Mouse (Mus musculus): ENCODE data around the gene Slc35f6. TPM values are rescaled to one million over a fixed set of nuclear protein-coding genes. Genes with fewer than 3 reads are reported as not detected.

The Slc35f6 gene
- 26.5 and 33.1 TPM in 2 replicates for polyA plus RNA-seq (2014; fragmentation: Nextera tagmentation; extraction: Ambion mirVana)

- Histone ChIP-seq H3K27ac (replicated peaks; ENCODE audit: low read depth, low read length) (peak within 1 kb of the TSS; percentile 33; the same call in 1 of the 2 replicates), H3K4me2 (ENCODE audit: low read depth, low read length) (peak within 1 kb of the TSS; percentile 84), H3K4me3 (ENCODE audit: low read depth, low read length) (peak within 1 kb of the TSS; percentile 80), H3K4me1 (ENCODE audit: control insufficient read depth, insufficient read depth, low read length) (peaks cover 20% of the 10 kb centered on the region), H3K9me3 (ENCODE audit: control insufficient read depth, low read length) (no peaks in the 10 kb centered on the region), H3K36me3 (ENCODE audit: control insufficient read depth, insufficient read depth, low read length) (0 out of 2 replicates have a peak, but pooled peaks cover 12% of the 10 kb centered on the region), H3K9ac (ENCODE audit: low read depth, low read length) (peak within 1 kb of the TSS; percentile 75), H3K27me3 (replicated peaks; ENCODE audit: control insufficient read depth, insufficient read depth, low read length) (no peaks in the 10 kb centered on the region)
- DNase-seq (ENCODE audit: low spot score) = peak; percentile 91
- WGBS = under 1% methylated on average over 34 of the region's 38 CpGs
- ATAC-seq (ENCODE audit: low read depth) = peak; percentile 97
Measured at GRCm38 (mm10) chr5:30647815-30648560, at the start of gene Slc35f6. TSS of gene Slc35f6 (plus strand) at chr5:30647933.

DNA sequence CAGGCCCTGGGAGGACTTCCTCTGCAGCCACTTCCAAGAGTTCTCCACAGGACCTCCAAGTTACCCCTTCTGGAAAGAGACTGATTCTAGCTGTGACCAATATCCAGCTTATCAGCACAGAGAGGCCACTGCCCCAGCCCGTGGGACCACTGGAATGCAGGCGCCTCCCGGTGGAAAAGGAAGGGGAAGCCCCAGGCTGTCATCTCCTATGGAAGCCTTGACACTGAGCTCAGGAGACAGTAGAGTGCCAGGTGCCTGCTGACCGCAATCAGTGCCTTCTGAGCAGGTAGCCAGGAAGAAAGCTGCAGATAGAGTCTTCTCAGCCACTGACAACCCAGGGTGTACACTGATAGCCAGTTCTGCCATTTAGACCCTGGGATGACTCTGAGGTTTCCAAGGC, 46.3 kb upstream of the Slc35f6 start:
- Histone ChIP-seq H3K4me1 (ENCODE audit: control insufficient read depth, insufficient read depth, low read length) (no peaks in the 10 kb centered on the region), H3K27me3 (replicated peaks; ENCODE audit: control insufficient read depth, insufficient read depth, low read length) (no peaks in the 10 kb centered on the region), H3K9me3 (ENCODE audit: control insufficient read depth, low read length) (no peaks in the 10 kb centered on the region), H3K36me3 (ENCODE audit: control insufficient read depth, insufficient read depth, low read length) (no peaks in the 10 kb centered on the region), H3K4me2 (ENCODE audit: low read depth, low read length) (no peak overlapping the region), H3K9ac (ENCODE audit: low read depth, low read length) (no peak overlapping the region), H3K27ac (replicated peaks; ENCODE audit: low read depth, low read length) (no peak overlapping the region), H3K4me3 (ENCODE audit: low read depth, low read length) (no peak overlapping the region)
- no peak for ATAC-seq (ENCODE audit: low read depth)
- no peak for DNase-seq (ENCODE audit: low spot score)
- WGBS = 24% methylated on average over 4 of the region's 4 CpGs

DNA sequence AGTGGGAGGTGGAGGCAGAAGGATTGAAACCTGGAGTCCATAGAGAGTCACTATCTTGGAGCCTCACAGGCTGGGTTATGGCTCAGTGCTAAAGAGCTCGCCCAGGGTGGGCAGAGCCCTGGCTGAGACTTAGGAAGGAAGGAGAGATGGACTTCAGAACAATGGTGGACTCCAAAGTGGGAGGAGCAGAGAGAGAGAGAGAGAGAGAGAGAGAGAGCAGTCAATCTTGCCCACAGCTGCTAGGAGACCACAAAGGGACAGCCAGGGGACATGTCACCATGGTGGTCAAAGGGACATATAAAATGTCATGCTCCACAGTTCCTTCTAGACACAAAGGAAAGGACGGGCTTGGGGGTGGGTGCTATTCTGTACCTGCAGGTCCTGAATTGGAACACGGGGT, 44.5 kb upstream of the Slc35f6 start:
- Histone ChIP-seq H3K27me3 (replicated peaks; ENCODE audit: control insufficient read depth, insufficient read depth, low read length) (no peaks in the 10 kb centered on the region), H3K9ac (ENCODE audit: low read depth, low read length) (no peak overlapping the region), H3K4me3 (ENCODE audit: low read depth, low read length) (no peak overlapping the region), H3K36me3 (ENCODE audit: control insufficient read depth, insufficient read depth, low read length) (no peaks in the 10 kb centered on the region), H3K27ac (replicated peaks; ENCODE audit: low read depth, low read length) (no peak overlapping the region), H3K9me3 (ENCODE audit: control insufficient read depth, low read length) (no peaks in the 10 kb centered on the region), H3K4me1 (ENCODE audit: control insufficient read depth, insufficient read depth, low read length) (no peaks in the 10 kb centered on the region), H3K4me2 (ENCODE audit: low read depth, low read length) (no peak overlapping the region)
- WGBS = 67% methylated on average over 3 of the region's 3 CpGs
- ATAC-seq (ENCODE audit: low read depth) (no peak), DNase-seq (ENCODE audit: low spot score) (no peak)

DNA sequence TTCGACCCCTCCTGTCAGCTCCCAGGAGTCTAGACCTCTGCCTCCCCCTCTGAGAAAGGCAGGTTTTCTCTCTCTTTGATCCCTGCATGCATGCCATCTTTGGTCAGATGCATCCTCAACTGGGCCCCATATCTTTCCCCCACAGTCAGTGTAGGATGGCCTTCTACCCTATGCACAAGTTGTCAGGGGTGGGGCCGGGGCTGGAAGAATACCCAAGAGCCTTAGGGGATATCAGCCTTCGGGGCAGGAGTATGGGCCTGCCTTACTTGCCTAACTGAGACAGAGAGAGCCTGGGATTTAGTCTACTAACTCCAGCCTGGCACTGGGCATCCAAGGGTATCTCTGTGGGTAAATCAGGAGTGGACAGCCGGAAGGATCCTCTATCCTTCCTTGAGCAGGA, 43.8 kb upstream of the Slc35f6 start:
- 66% methylated on average over 4 of the region's 4 CpGs for WGBS
- no peak overlapping the region for H3K9ac ChIP-seq (ENCODE audit: low read depth, low read length)
- H3K4me2 ChIP-seq (ENCODE audit: low read depth, low read length) = no peak overlapping the region
- no peak for DNase-seq (ENCODE audit: low spot score)
- H3K9me3 ChIP-seq (ENCODE audit: control insufficient read depth, low read length) = no peaks in the 10 kb centered on the region
- ATAC-seq (ENCODE audit: low read depth) = no peak
- no peak overlapping the region for H3K4me3 ChIP-seq (ENCODE audit: low read depth, low read length)
- no peak overlapping the region for H3K27ac ChIP-seq (replicated peaks; ENCODE audit: low read depth, low read length)
- H3K36me3 ChIP-seq (ENCODE audit: control insufficient read depth, insufficient read depth, low read length) = no peaks in the 10 kb centered on the region
- no peaks in the 10 kb centered on the region for H3K4me1 ChIP-seq (ENCODE audit: control insufficient read depth, insufficient read depth, low read length)
- no peaks in the 10 kb centered on the region for H3K27me3 ChIP-seq (replicated peaks; ENCODE audit: control insufficient read depth, insufficient read depth, low read length)

DNA sequence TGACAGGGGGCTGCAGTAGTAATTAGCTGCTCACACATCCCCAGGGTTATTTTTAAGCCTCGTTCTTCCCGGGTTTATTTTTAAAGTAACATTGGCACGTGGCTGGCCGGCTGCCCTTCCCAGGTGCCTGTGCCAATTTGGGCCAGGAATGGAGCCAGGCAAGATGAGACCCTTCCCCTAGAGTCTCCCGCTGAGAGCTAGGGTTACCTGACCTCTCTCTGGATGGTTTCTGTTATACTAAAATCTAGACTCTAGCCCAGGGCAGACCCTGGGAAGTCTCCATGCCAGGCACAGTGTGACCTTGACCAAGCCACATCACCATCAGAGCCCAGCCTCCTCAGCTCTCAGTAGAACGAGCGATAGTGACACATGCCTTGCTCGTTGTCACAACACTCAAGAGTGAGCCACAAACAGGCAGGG, 43.0 kb upstream of the Slc35f6 start:
- 52% methylated on average over 8 of the region's 8 CpGs for WGBS
- Histone ChIP-seq H3K4me1 (ENCODE audit: control insufficient read depth, insufficient read depth, low read length) (no peaks in the 10 kb centered on the region), H3K36me3 (ENCODE audit: control insufficient read depth, insufficient read depth, low read length) (no peaks in the 10 kb centered on the region), H3K27ac (replicated peaks; ENCODE audit: low read depth, low read length) (no peak overlapping the region), H3K9ac (ENCODE audit: low read depth, low read length) (no peak overlapping the region), H3K9me3 (ENCODE audit: control insufficient read depth, low read length) (no peaks in the 10 kb centered on the region), H3K4me2 (ENCODE audit: low read depth, low read length) (no peak overlapping the region), H3K27me3 (replicated peaks; ENCODE audit: control insufficient read depth, insufficient read depth, low read length) (no peaks in the 10 kb centered on the region), H3K4me3 (ENCODE audit: low read depth, low read length) (no peak overlapping the region)
- DNase-seq (ENCODE audit: low spot score) (no peak), ATAC-seq (ENCODE audit: low read depth) (no peak)

DNA sequence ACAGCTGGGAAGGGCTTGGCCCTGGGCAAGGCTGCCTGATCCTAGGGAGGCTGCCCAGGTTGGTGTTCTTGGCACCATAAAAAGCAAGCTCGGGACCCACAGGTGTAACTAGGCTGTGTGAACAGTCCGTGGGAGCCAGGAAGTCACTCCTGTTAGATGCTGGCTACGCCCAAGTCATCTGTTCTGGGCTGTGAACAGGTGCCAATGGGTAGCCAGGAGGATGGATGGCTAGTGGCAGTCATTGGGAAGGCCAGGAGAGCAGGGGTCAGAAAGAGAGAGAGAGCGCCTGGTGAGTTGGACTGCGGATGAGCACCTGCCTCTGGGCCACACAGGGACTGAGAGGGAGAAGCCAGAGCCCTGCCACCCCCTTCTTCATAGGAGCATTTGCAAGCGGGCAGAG, 42.1 kb upstream of the Slc35f6 start:
- 86% methylated on average over 6 of the region's 6 CpGs for WGBS
- Histone ChIP-seq H3K9me3 (ENCODE audit: control insufficient read depth, low read length) (no peaks in the 10 kb centered on the region), H3K36me3 (ENCODE audit: control insufficient read depth, insufficient read depth, low read length) (no peaks in the 10 kb centered on the region), H3K27ac (replicated peaks; ENCODE audit: low read depth, low read length) (no peak overlapping the region), H3K4me1 (ENCODE audit: control insufficient read depth, insufficient read depth, low read length) (no peaks in the 10 kb centered on the region), H3K4me3 (ENCODE audit: low read depth, low read length) (no peak overlapping the region), H3K9ac (ENCODE audit: low read depth, low read length) (no peak overlapping the region), H3K27me3 (replicated peaks; ENCODE audit: control insufficient read depth, insufficient read depth, low read length) (no peaks in the 10 kb centered on the region), H3K4me2 (ENCODE audit: low read depth, low read length) (no peak overlapping the region)
- no peak for ATAC-seq (ENCODE audit: low read depth)
- no peak for DNase-seq (ENCODE audit: low spot score)

GRCm38 (mm10) chr5:30606424-30607073, 41.2 kb upstream of the Slc35f6 start:
- Histone ChIP-seq H3K9ac (ENCODE audit: low read depth, low read length) (no peak overlapping the region), H3K9me3 (ENCODE audit: control insufficient read depth, low read length) (no peaks in the 10 kb centered on the region), H3K27me3 (replicated peaks; ENCODE audit: control insufficient read depth, insufficient read depth, low read length) (no peaks in the 10 kb centered on the region), H3K27ac (replicated peaks; ENCODE audit: low read depth, low read length) (no peak overlapping the region), H3K4me3 (ENCODE audit: low read depth, low read length) (no peak overlapping the region), H3K36me3 (ENCODE audit: control insufficient read depth, insufficient read depth, low read length) (no peaks in the 10 kb centered on the region), H3K4me2 (ENCODE audit: low read depth, low read length) (no peak overlapping the region), H3K4me1 (ENCODE audit: control insufficient read depth, insufficient read depth, low read length) (no peaks in the 10 kb centered on the region)
- 68% methylated on average over 16 of the region's 16 CpGs for WGBS
- no peak for ATAC-seq (ENCODE audit: low read depth)
- DNase-seq (ENCODE audit: low spot score) = no peak

GRCm38 (mm10) chr5:30609094-30609493, 38.6 kb upstream of the Slc35f6 start:
- H3K36me3 ChIP-seq (ENCODE audit: control insufficient read depth, insufficient read depth, low read length) = no peaks in the 10 kb centered on the region
- H3K9ac ChIP-seq (ENCODE audit: low read depth, low read length) = no peak overlapping the region
- H3K27ac ChIP-seq (replicated peaks; ENCODE audit: low read depth, low read length) = no peak overlapping the region
- ATAC-seq (ENCODE audit: low read depth) (no peak), DNase-seq (ENCODE audit: low spot score) (no peak)
- H3K9me3 ChIP-seq (ENCODE audit: control insufficient read depth, low read length) = no peaks in the 10 kb centered on the region
- no peak overlapping the region for H3K4me3 ChIP-seq (ENCODE audit: low read depth, low read length)
- H3K27me3 ChIP-seq (replicated peaks; ENCODE audit: control insufficient read depth, insufficient read depth, low read length) = no peaks in the 10 kb centered on the region
- 80% methylated on average over 7 of the region's 7 CpGs for WGBS
- no peak overlapping the region for H3K4me2 ChIP-seq (ENCODE audit: low read depth, low read length)
- peaks cover under 1% of the 10 kb centered on the region; the same call in 1 of the 2 replicates for H3K4me1 ChIP-seq (ENCODE audit: control insufficient read depth, insufficient read depth, low read length)
